Mouse (Mus musculus): ENCODE measurements at regions not wholly inside any gene's neighbourhood (a gene's known extent, or its start where the extent isn't known, plus 50 kb on each side); places are given as distances from the start of the nearest gene placed in this dataset.

DNA sequence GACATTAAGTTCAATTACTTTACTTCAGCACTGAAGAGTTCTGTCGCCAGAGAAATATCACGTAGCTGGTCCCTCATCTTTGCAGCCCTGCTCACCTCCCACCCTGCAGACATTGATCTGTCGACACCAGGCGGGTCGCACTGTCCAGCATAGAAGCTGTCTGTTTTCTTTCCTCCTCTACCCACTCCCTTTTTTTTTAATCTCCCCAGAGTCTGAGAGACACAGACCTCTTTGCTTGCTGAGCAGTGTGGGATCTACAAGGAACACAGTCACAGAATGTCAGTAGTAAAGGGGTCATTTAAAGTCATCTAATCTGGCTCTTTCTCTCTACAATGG, 616.7 kb downstream of the Ntrk3 start:
- TF ChIP-seq CTCF (conservative IDR thresholded peaks at IDR 0.05; ENCODE audit: low read length) (no peak), POU5F1 (IDR thresholded peaks at IDR 0.05; ENCODE audit: borderline replicate concordance, low read length) (no peak)

Data from E14TG2a.4 (cell line).